Mouse (Mus musculus) layer of hippocampus, adult 9-10 months (tissue): ENCODE measurements at regions not wholly inside any gene's neighbourhood (a gene's known extent, or its start where the extent isn't known, plus 50 kb on each side); places are given as distances from the start of the nearest gene placed in this dataset.
A peak's percentile ranks its signal among the peaks of the same experiment; 100 is the strongest.

Experiments used
- DNase-seq: peaks from one replicate; pipeline ENCODE4 v3.0.0; 2022; ENCODE audit warnings: low spot score

DNA sequence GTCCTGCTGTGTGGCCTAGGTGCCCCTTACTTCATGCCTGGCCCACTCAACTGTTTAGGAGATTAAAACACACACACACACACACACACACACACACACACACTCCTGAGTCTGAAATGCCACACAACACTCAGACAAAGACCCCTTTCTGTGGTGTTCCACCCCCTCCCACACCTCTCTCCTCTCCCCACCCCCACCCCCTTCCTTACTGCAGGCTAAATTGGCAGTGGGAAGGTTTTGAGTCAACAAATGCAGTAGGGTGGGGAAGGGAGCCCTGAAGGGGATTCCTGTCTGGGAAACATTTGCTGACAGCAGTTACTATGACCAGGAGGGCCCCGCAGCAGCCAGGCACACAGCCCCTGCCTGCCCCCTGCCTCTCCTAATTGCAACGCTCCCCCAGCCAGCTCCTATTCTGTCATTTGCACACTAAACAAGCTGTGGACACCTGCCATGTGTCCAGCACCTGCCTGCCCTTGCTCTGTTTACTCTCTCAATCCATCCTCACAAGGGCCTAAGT lies 69.5 kb downstream of the Ephb3 start:
- DNase-seq = no peak

DNA sequence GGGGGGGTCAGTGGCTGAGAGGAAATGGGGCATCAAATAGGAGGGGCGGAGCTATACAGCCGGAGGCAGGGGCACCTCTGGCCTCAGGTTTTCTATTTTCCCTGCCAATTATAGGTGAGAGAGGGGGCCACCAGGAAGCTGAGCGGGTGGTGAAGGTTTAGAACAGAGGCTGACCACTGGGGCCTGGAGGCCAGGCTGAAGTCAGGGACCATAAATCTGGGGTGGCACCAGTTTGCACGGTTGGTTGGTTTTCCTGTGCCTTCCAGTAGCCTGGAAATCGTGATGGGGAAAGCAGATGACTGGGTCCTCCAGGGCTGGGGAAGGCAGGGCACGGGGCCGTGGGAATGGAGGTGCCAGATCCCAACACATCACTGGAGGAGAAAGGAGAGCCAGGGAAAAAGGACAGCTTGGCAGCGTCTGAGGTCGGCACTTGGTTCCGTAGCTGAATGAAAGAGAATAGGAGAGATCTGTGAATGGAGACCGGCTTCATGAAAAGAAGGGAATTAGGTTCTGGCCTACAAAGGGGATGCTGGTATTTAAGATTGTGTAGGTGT lies 73.3 kb downstream of the Ephb3 start:
- DNase-seq = no peak

DNA sequence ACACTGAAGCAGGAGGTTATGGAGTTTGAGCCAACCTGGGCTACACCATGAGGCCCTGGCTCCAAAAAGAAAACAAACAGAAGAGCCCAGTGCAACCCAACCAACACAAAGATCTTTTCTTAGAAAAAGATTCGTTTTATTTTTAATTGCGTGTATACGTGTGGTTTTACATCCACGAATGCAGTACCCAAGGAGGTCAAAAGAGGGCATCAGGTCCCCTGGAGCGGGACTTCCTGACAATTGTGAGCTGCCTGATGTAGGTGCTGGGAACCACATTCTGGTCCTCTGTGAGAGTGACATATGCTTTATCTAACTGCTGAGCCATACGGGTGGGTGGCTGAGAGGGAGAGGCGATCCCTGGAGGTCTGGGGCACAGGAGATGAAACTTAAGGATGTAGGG lies 73.8 kb downstream of the Ephb3 start:
- no peak for DNase-seq

DNA sequence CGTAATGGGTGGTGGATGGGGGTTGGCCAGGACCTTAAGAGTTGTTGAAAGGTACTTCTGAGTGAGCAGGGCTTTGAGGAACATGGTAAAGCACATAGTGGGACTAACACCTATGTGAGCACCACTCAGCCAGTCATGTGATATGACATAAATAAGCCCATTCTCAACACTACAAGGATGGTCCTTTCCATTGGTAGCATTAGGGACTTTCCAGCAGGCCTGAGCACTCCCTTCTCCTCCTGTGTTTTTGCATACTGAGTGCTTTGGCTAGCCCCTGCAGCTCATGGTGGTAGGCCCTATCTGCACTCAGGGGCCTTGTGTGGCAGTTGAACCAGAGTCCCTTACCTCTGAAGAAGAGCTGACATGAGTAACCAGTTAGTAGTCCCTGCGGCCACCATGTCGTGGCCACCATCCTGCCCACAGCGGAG lies 75.7 kb downstream of the Ephb3 start:
- DNase-seq = no peak

DNA sequence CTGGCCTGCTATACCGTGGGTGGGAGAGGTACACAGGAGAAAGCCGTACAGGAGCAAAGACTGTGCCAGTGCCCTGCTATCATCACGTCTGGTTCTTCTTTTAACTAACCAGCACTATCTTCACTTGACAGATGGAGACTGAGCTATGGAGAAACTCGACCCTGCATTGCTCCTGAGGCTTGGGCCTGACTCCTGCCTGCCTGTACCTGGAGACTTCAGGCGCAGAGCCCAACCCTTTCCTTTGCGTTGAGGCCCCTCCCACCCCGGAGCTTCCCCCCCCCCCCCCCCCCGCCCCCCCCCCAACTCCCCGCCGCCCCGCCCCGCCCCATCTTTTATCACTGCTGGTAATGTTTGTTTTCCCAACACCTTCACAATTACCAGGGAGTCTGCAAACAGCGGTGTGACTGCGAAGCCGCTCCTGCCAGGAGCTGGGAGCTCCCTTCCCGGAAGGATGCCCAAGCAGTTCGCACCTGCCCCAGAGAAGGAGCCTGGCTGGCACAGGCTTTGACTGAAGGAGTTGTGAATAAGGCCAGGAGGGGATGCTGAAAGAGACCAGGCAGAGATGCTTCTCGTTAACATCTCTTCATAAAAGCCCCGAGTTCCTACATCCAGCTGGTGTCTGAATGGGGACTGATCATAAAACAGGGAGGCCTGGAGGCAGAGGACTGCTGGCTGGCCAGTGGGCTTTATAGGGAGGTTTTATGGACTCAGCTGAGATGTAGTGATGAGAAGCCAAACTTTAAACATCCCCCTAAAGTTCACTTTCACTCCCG lies 77.6 kb downstream of the Ephb3 start:
- DNase-seq = no peak

DNA sequence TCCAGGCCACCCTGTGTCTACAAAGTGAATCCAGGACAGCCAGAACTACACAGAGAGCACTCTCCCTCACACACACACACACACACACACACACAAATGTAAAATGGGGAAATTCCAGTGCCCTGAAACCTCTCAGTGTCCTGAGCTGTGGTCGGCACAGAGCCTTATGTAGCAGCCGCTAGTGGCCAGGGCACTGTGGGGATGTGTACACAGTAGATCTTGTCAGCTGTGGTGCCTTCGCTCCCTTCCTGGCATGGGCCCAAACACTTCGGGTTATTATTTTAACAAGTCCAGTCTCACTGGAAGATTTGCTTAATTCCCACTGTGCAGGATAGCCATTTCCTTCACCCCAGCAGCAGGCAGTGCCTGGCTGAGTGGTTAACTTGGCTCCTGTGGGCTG lies 81.5 kb downstream of the Ephb3 start:
- no peak for DNase-seq

DNA sequence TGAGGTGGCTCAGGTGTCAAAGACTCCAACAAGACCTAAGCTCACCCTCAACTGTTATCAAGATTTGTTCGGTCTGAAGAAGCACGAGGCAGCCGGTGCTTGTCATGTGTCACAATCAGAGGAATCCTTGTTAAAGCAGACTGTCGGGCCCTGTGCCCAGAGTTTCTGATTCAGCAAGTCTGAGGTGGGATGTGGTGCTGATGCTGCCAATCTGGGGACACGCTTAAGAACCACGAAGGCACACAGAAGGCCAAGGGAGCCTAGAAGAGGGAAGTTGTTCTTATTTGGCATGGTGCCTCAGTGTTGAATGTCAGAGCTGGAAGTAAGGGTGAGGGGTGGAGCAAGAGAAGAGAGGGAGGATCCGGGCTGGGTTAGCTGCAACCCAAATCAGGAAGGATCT lies 85.0 kb downstream of the Ephb3 start:
- peak; percentile 57 for DNase-seq

DNA sequence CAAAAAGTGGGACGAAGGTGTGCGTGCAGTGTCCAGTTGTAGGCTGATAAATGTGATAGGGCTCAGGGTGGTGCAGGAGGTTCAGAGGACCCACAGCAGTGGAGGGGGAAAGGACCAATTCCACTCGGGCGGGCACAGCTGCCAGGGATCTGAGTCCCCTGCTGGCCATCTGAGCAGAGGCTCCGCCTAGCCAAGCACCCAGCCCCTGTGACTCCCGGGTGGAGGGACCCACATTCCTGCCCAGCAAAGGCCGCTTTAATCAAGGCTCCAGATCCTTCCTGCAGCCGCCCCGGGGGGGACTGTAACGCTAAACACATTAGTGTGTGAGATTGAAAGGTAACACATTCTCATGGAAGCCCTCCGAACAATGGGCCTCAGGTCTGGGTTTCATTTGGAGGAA lies 88.5 kb downstream of the Ephb3 start:
- DNase-seq = no peak

DNA sequence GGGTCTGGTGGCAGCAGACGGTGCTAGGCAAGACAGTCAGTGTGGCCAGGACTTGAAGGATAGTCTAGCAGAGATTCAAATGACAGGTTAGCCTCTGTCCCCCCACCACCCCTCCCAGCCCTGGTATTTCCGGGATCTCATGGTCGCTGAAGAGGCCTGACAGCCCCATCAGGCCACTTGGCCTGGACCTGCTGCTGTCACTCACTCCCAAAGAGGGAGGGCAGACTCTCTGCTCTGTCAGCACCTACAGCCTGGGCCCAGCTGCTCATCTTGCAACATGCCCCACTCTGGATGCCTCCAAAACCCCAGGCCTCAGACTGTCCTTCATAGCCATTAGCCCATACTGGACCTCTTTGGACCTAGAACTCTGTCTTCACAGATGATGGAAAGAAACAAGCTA lies 89.0 kb downstream of the Ephb3 start:
- DNase-seq = no peak

DNA sequence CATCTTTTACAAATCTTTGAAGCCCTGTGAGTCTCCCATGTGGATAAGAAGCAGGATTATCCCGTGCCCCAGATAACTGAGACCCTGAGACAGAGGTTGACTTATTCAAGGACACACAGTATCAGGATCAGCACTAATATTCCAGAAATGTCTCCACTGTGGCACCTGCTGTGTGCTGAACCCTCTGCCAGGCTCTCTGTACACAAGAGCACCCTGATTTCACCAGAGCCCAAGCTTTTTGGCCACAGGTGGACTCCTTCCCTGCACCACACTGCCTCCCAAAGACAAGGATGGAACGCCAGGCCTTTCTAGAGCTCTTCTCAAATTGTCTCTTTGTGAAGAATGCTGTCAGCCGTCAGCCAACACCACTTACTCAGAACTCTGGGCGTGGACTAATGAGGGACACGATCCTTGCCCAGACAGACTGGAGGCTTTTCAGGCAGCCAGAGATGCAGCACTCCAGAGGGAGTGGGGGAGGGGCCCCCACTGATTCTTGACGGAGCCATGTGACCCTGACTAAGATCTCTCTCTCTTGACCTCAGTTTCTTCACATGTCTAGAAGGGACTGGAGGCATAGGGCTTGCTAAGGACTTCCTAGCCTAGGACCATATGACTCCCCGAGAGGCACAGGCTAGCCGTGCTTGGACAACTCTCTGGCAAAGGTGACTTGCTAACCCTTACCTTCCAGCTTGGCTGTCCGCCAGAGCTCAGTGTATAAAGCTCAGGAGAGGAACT lies 90.3 kb downstream of the Ephb3 start:
- no peak for DNase-seq

DNA sequence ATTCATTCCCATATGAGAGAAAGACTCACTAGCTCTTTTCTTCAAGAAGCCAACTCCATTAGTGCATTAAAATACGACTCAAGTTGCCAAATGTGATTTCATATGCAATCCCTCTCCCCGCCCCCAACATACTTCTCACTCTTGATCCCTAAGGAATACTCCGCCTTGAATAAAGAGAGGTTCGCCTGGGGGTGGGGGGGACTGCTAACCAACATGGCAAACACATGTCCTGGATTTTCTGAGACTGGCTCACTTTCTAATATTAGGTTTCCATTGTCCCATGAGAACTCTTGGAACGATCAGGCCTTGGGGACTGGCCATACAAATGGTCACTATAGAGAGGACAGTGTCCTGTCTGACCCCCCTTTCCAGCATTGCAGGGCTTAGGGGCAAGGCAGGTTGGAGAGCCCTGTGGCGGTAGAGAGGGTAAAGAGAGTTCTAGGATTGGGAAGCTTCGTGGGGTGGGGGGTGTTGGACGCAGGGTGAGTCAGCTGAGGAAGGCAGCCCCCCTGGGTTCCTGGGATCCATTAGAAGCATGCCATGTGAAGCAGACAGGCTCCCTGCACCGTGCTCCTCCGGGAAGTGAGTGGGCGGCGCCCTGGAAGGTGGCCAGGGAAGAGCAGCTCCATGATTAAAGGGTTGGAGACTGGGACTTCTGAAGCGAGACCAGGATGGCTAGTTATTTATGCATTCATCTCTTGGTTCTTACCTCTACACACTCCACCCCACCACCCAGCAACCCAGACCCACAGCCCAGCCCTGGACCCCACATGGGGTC lies 91.6 kb downstream of the Ephb3 start:
- DNase-seq = no peak

DNA sequence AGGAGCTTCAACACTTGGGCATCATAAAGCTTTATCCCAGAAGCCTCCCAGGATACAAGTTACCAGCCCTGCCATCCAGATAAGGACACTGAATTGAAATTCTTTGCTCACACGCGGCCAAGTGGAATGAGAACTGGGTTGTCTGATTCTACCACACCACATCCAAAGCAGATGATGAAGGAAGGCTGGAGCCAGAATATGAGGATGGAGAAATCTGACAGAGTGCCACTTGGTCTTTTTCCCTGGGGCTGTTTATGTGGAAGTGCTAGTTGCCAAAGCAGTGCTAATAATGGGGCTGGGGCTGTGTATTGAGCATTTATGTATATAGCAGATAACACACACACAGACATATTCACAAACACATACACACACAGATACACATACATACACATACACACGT lies 92.2 kb downstream of the Ephb3 start:
- no peak for DNase-seq

DNA sequence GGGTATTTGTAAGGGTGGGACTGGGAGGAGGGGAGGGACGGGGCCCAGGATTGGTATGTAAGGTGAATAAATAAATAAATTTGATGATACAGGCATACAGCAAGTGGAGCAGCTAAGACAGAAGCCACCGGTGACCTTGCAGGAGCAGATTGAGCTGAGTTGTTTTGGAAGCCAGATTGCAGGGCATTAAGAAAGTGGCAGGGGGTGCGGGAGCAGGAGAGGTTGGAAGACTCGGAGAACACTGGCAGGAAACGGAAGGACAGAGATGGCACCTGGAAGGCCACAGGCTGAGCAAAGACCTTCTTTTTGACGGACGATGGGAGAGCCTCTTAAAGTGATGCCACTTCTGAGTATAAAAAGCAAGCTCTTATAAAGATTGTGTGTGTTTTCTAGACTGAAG lies 94.3 kb downstream of the Ephb3 start:
- DNase-seq = no peak

DNA sequence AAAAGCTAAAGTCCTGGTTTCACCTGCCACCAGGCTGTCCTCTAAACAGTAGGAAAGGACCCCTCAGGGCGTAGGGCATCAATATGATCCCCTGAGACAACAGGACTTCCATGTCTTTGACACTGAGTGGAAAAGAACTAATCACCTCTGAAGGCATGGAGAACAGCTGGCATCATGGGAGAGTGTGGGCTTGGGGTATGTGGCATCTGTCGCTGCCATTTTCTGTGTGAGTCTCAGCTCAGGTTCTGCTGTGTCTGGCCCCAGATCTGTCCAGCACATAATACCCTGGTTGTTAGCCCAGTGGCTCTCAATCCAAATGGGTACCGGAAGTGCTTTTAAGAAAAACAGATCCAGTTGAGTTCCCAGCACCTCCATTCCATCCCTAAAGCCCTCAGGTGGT lies 101.3 kb downstream of the Ephb3 start:
- DNase-seq = no peak

DNA sequence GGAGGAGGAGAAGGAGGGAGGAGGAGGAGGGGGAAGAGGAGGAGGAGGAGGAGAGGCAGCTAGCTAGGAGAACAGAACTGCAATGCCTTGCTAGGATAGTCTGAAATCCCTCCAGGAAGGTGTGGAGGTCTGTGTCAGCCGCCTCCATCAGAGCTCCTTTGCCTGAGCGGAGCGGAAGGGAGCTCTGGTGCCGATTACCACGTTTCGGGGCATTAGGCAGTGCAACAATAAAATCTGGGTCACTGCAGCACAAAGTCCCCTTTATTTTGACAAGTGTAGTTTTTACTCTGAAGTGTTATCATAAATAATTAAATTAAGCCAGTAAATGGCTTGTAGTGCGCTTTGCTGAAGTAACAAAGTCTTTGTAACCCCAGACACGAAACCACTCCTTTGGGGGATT lies 104.0 kb downstream of the Ephb3 start:
- DNase-seq = no peak

DNA sequence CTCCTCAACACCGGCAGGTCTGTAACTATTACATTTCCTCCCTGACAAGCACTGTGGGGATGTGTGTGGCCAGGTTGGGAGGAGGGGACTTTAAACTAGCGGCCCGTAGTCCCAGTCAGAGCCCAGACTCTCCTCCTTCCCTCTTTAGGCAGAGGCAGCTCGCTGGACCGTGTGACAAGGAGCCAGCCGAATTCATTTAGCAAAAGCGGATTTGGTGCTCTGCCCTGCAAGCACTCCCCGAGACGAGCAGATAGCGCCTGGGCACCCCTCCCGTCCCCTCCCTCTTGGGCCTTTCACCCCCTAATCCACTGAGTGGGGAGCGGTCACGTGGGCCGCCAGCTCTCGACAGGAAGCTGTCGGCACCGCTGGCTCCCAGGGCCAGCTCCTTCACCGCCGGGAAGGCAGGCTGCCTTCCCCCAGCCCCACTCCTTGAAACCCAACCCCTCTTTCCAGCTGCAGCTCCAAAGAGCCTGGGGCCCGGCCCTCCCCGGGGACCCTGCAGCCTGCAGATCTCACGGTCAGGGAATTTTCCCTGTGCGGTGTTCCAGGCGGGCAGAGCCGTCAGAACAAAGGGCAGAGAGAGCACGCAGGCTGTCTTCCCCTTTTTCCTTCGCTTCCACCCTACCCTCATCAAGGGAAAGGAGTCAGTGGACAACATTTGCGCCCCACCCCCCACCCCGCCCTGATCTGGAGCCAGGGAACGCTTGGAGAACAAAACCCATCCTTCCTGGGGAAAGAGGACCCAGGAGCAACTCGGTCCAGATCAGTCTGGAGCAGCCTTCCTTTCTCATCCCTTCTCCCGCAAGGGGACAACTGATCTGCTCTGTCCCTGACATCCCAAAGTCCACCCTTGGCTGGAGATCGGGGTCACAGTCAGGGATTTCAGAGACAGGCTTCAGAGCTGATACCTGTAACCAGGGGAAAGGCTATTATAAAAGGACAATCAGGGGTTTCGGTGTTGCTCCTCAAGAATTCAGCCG lies 106.4 kb downstream of the Ephb3 start:
- DNase-seq = no peak

DNA sequence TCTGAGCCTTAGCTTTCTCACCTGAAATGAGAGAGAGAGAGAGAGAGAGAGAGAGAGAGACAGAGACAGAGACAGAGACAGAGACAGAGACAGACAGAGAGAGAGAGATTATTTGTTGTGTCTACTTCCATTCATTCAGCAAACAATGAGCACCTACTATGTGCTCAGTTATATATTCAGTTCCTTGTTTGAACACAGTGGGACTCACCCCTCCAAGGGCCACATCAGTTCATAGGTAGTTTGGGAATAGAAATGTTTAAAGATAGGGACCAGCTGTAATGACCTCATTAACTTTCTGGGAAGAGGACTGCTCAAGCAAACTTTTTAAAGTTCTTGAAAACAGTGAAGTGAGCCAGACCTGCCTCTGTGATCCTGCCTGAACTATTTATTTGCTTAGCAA lies 107.2 kb downstream of the Ephb3 start:
- DNase-seq = no peak

DNA sequence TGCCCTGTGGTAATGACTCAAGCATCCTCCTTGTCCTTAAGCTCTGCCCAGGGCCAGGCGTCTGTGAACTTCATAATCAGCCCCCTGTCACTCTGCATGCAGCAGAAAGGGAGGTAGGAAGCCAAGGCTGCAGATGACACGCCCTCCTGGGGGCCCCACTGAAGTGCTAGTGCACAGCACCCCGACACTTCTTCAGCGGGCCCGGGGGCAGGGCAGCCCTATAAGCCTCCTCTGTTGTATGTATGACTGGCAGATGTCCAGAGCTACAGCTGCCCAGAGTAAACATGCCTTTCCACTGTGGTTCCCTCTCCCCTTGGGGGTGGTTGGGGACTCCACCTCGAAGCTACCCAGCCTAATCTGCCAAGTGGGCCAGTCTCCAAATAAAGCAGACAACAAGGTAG lies 107.2 kb upstream of the Vps8 start:
- DNase-seq = no peak

DNA sequence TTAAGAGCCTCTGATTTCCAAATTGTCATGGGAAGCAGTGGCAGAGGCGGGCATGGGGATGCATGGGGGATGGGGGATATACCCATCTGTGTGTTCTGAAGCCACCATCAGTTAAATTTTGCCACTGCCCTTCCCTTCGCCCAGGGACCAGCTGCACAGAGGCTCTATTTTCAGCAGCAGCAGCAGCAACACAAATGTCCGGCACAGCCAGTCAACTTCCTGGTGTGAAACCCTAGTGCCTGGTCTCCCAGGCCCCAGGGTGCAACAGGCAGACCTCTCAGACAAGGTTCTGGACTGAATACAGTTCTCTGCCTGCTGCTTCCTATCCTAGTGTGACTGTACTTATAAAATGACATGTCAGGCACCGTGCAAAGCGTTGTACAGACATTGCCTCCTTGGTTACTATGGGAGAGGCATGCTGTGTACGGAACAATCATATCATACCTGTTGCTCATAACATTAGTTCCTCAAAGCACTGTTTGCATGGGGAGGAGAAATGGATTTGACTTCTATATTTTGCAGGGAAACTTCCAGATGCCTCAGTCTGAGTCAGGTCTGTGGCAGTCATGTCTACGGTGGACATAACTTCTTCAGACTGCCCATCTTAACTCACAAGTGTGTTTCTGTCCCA lies 104.8 kb upstream of the Vps8 start:
- no peak for DNase-seq

DNA sequence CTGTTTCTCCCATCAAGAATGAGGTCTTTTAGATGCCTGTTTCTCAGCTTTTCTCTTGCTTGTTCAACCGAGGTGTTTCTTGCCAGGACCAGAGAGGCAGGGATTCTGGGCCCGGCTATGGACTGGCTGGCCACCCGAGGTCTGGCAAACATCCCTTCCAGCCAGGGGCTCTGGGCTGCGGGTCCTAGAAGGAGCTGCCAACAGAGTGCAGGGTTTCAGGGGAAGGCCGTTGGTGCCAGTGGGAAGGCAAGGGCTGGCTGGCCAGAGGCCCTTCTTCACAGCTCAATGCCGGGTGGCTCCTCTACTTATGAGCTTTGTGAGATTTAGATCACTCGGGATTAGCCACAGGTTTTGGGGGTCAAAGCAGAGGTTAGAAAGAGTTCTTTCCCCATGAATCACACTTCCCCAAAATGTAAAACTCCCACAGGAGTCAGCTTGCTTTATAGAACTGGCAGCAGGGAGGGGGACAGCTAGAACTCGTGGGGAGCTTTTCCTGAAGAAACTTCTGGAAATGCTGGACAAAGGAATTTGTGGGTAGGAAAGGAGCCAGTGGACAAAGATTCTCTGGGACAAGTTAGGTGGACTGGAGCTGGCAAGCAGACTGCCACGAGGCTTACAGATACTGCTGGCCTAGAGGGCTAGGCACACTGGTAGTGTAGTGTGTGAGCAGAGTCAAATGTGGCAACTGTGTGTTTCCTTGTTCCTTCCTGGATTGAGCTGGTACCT lies 104.1 kb upstream of the Vps8 start:
- no peak for DNase-seq
